Mouse (Mus musculus) erythroblast, embryonic 14.5 days (primary cell): Measurements from ENCODE around the gene Gm26558. TPM values are rescaled to one million over a fixed set of nuclear protein-coding genes. Genes with fewer than 3 reads are reported as not detected.

ENCODE experiments used
- H3K27me3 ChIP-seq: 2 replicates; pipeline ENCODE4 v1.6.1; 2012; ENCODE audit warnings: inconsistent platforms; ENCODE audit not compliant: control insufficient read depth
- H3K36me3 ChIP-seq: 2 replicates; pipeline ENCODE4 v1.6.1; 2012; ENCODE audit warnings: mild to moderate bottlenecking, inconsistent platforms; ENCODE audit not compliant: control insufficient read depth
- H3K4me1 ChIP-seq: 2 replicates; pipeline ENCODE4 v1.6.1; 2012; ENCODE audit warnings: inconsistent platforms; ENCODE audit not compliant: control insufficient read depth
- H3K4me3 ChIP-seq: replicated peaks from 2 replicates; pipeline ENCODE3; 2012; ENCODE audit warnings: moderate library complexity, mild to moderate bottlenecking, inconsistent platforms
- H3K9me3 ChIP-seq: 2 replicates; pipeline ENCODE4 v1.6.1; 2012; ENCODE audit warnings: low read length, inconsistent platforms, mixed read lengths; ENCODE audit not compliant: control insufficient read depth
- GATA1 ChIP-seq: IDR thresholded peaks from 2 replicates; pipeline ENCODE4 v1.6.1; 2012; ENCODE audit warnings: low read length, inconsistent platforms, mixed read lengths
- TAL1 ChIP-seq: IDR thresholded peaks from 3 replicates; pipeline ENCODE4 v1.6.1; 2012; ENCODE audit warnings: low read length, inconsistent platforms, mixed read lengths
- polyA plus RNA-seq: library from polyadenylated mRNA; stranded (reverse); fragments of >175 nt; gene quantifications from 2 replicates; pipeline ENCODE4 v1.2.3, GENCODE M21; 2012

Gene Gm26558
- polyA plus RNA-seq, 1 experiment = not detected

- H3K4me1 ChIP-seq = no peaks in the 10 kb centered on the region
- peaks cover 6% of the 10 kb centered on the region for H3K9me3 ChIP-seq
- no peaks in the 10 kb centered on the region for H3K36me3 ChIP-seq
- H3K4me3 ChIP-seq = no peak overlapping the region
- H3K27me3 ChIP-seq = no peaks in the 10 kb centered on the region; the same call in 1 of the 2 replicates
- TF ChIP-seq TAL1 = no peak
- no peak for TF ChIP-seq GATA1
Measured at GRCm38 (mm10) chr2:70632412-70632811, 29.5 kb downstream of the Gm26558 start.

DNA sequence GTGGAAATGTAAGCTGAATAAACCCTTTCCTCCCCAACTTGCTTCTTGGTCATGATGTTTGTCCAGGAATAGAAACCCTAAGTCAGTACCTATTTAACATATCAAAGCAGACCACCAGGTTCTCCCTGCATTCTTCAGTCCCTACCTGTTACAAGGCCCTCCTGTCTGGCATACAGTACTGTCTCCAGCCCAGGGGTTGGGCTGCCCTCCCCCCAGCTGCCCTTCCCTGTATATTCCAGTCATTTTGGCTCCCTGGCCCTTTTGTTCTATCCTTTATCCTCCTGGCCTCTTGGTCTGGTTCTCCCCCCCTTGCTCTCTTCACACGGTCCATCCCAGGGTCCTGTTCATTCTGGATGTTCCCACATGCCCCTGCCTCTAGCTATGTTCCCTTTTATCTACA, 30.6 kb downstream of the Gm26558 start:
- no peaks in the 10 kb centered on the region for H3K4me1 ChIP-seq
- H3K36me3 ChIP-seq = no peaks in the 10 kb centered on the region
- H3K27me3 ChIP-seq = no peaks in the 10 kb centered on the region
- H3K4me3 ChIP-seq = no peak overlapping the region
- peaks cover 3% of the 10 kb centered on the region; the same call in 1 of the 2 replicates for H3K9me3 ChIP-seq
- TF ChIP-seq TAL1 = no peak
- TF ChIP-seq GATA1 = no peak

DNA sequence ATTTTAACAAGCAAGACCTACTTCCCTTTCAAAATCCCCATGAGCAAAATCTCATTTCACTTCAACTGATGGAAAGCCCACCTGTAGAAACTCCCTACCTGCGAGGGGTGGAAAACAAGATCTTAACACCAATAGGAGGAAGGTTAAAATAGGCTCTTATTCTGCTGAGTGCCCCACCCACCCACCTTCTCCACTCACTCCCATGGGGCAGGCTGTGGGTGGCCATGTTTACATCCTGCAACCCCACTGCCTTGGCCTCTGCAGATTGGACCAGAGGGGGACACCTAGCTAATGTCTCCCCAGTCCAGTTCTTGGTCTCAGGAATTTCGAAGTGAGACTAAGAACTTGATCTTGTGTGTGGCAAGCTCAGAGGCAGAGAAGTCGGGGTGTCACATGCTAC, 32.0 kb downstream of the Gm26558 start:
- Histone ChIP-seq H3K4me1 (no peaks in the 10 kb centered on the region), H3K36me3 (no peaks in the 10 kb centered on the region), H3K4me3 (no peak overlapping the region), H3K9me3 (peaks cover 3% of the 10 kb centered on the region; the same call in 1 of the 2 replicates), H3K27me3 (no peaks in the 10 kb centered on the region)
- TF ChIP-seq TAL1 (no peak), GATA1 (no peak)

DNA sequence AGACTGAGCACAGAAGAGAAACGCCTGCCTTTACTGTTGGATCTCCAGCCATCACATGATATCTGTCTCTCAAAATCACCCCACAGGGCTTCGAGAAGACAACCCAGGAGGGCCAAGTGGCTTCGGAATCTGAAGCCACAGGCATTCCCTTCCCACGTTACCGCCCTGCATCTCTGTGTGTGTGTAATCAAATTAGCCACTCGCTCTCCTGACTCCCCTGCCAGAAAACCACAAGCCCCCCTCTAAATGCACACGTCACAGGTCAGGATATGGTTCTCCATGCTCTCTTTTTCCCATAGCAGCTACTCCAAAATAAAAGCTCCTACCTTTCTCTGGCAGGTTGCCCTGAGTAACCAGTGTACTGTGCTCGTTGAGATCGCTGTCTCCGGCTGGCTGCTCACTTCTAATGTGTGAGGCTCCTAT, 32.6 kb downstream of the Gm26558 start:
- Histone ChIP-seq H3K36me3 (no peaks in the 10 kb centered on the region), H3K9me3 (peaks cover 3% of the 10 kb centered on the region; the same call in 1 of the 2 replicates), H3K4me1 (no peaks in the 10 kb centered on the region), H3K4me3 (no peak overlapping the region), H3K27me3 (no peaks in the 10 kb centered on the region)
- TF ChIP-seq GATA1 = no peak
- no peak for TF ChIP-seq TAL1

GRCm38 (mm10) chr2:70628397-70628796, 33.5 kb downstream of the Gm26558 start:
- Histone ChIP-seq H3K27me3 (no peaks in the 10 kb centered on the region), H3K4me3 (no peak overlapping the region), H3K36me3 (no peaks in the 10 kb centered on the region), H3K9me3 (peaks cover 3% of the 10 kb centered on the region; the same call in 1 of the 2 replicates), H3K4me1 (no peaks in the 10 kb centered on the region)
- no peak for TF ChIP-seq TAL1
- no peak for TF ChIP-seq GATA1

GRCm38 (mm10) chr2:70625761-70626160, 36.1 kb downstream of the Gm26558 start:
- H3K36me3 ChIP-seq = no peaks in the 10 kb centered on the region
- TF ChIP-seq TAL1 (no peak), GATA1 (no peak)
- H3K4me1 ChIP-seq = no peaks in the 10 kb centered on the region
- H3K27me3 ChIP-seq = no peaks in the 10 kb centered on the region
- H3K4me3 ChIP-seq = no peak overlapping the region
- peaks cover 3% of the 10 kb centered on the region; the same call in 1 of the 2 replicates for H3K9me3 ChIP-seq

DNA sequence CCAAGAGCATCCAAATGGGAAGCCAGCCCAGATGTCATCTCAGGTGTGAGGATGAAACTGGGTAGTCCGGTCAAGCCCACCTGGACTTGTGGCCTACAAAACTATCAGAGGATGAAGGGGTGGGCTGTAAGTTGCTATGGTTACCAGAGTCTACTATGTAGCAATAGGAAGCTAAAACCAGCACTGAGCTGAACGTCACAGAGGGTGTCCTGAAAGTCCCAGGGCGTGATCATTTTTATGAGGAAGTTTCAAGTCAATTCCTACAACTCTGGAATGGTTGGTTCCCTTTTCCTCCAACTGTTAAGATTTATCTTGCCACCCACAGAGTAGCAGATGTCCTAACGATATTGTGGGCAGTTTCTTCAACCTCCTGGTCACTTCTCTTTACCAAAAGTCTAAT, 39.7 kb downstream of the Gm26558 start:
- TF ChIP-seq GATA1 (no peak), TAL1 (no peak)
- H3K4me1 ChIP-seq = no peaks in the 10 kb centered on the region
- H3K36me3 ChIP-seq = no peaks in the 10 kb centered on the region
- peaks cover 1% of the 10 kb centered on the region; the same call in 1 of the 2 replicates for H3K9me3 ChIP-seq
- no peaks in the 10 kb centered on the region for H3K27me3 ChIP-seq
- H3K4me3 ChIP-seq = no peak overlapping the region

GRCm38 (mm10) chr2:70620225-70620624, 41.7 kb downstream of the Gm26558 start:
- H3K4me3 ChIP-seq = no peak overlapping the region
- no peaks in the 10 kb centered on the region for H3K27me3 ChIP-seq
- no peak for TF ChIP-seq GATA1
- no peak for TF ChIP-seq TAL1
- H3K36me3 ChIP-seq = no peaks in the 10 kb centered on the region
- no peaks in the 10 kb centered on the region for H3K9me3 ChIP-seq
- H3K4me1 ChIP-seq = no peaks in the 10 kb centered on the region

GRCm38 (mm10) chr2:70619232-70619835, 42.6 kb downstream of the Gm26558 start:
- Histone ChIP-seq H3K27me3 (no peaks in the 10 kb centered on the region), H3K4me1 (no peaks in the 10 kb centered on the region), H3K36me3 (no peaks in the 10 kb centered on the region), H3K9me3 (no peaks in the 10 kb centered on the region), H3K4me3 (no peak overlapping the region)
- TF ChIP-seq TAL1 = no peak

DNA sequence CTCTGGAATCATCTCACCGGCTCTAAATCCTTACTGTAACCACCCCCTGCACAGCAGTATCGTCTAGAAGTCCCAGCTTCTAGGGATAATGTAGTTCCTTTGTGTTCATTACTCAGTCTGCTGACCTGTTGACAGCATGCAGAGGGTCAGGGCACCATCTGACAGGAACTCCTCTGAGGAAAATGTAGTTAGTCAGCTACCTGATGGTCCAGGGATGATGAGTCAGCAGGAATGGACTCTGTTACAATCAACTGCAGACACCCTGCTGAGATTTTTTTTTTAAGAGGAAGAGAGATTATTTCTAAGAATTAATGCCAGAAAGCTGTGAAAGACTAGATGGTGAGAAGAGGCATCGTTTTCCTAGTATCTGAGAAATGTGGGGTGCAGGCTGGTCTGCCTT, 45.3 kb downstream of the Gm26558 start:
- Histone ChIP-seq H3K27me3 (no peaks in the 10 kb centered on the region), H3K4me1 (no peaks in the 10 kb centered on the region), H3K4me3 (no peak overlapping the region), H3K9me3 (no peaks in the 10 kb centered on the region), H3K36me3 (no peaks in the 10 kb centered on the region)
- TF ChIP-seq GATA1 (no peak), TAL1 (no peak)
